Mouse (Mus musculus): ENCODE data around the gene 4933428G20Rik.

DNA sequence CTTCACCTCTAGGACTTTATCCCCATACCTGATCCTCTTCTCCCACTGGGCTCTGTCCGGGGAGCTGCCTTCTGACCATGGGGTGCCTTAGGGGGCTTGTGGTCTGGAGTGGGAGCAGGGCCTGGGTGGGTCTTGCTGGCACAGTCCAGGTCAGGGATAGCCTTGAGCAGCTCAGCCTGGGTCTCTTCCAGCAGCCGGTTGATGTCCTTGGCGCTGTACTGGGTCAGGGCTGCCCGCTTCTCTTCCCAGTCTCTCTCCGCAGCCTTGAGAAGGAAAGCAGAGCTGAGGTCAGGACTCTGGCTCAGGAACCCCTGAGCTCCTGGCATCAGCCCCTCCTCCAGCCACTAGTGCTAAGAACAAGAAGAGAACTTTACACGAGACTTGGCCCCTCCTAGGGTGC is 25.2 kb upstream of the 4933428G20Rik start:
- no peak for TF ChIP-seq POLR2A (IDR thresholded peaks at IDR 0.05; ENCODE audit: low read depth, low read length)
- TF ChIP-seq CTCF (IDR thresholded peaks at IDR 0.05; ENCODE audit: extremely low read depth, insufficient read length, insufficient replicate concordance, low read depth, low read length): no peak

Data from small intestine, adult 2 months (tissue).